Mouse (Mus musculus) liver, embryonic 16.5 days (tissue): Measurements from ENCODE around the gene Hmcn1. TPM values are rescaled to one million over a fixed set of nuclear protein-coding genes. Genes with fewer than 3 reads are reported as not detected.

ENCODE experiments used
- ATAC-seq: fragments of 200-750 bp; cut with Nextera tagmentation; 2 replicates; pipeline ENCODE4 v1.8.0; 2017; ENCODE audit warnings: low read depth, mild to moderate bottlenecking, moderate number of reproducible peaks, moderate library complexity
- H3K27ac ChIP-seq: fragments of 300-500 bp; sonication (generic); 2 replicates; pipeline ENCODE4 v1.5.1; 2014; ENCODE audit warnings: mild to moderate bottlenecking, low read length
- H3K27me3 ChIP-seq: fragments of 300-500 bp; sonication (generic); 2 replicates; pipeline ENCODE4 v1.6.1; 2014; ENCODE audit warnings: low read depth, low read length, mixed read lengths; ENCODE audit not compliant: control insufficient read depth, insufficient read depth
- H3K36me3 ChIP-seq: fragments of 300-500 bp; sonication (generic); 2 replicates; pipeline ENCODE4 v1.6.1; 2014; ENCODE audit warnings: mild to moderate bottlenecking; ENCODE audit not compliant: control insufficient read depth, insufficient read depth
- H3K4me1 ChIP-seq: fragments of 300-500 bp; sonication (generic); 2 replicates; pipeline ENCODE4 v1.6.1; 2014; ENCODE audit warnings: low read depth, low read length, mixed read lengths; ENCODE audit not compliant: control insufficient read depth
- H3K4me2 ChIP-seq: fragments of 300-500 bp; sonication (generic); 2 replicates; pipeline ENCODE4 v1.6.1; 2014; ENCODE audit warnings: low read depth, low read length, mixed read lengths
- H3K4me3 ChIP-seq: fragments of 300-500 bp; sonication (generic); 2 replicates; pipeline ENCODE4 v1.5.1; 2014; ENCODE audit warnings: low read depth, mild to moderate bottlenecking, low read length
- H3K9ac ChIP-seq: fragments of 300-500 bp; sonication (generic); 2 replicates; pipeline ENCODE4 v1.6.1; 2014; ENCODE audit warnings: low read depth, low read length
- H3K9me3 ChIP-seq: fragments of 300-500 bp; sonication (generic); replicated peaks from 2 replicates; pipeline ENCODE4 v1.6.1; 2016; ENCODE audit warnings: low read length; ENCODE audit not compliant: control insufficient read depth
- WGBS: fragments of 180-500 bp; shearing (Covaris S2); extraction: QIAGEN DNeasy Blood & Tissue Kit; methylation state at CpG from one replicate; pipeline ENCODE4 v1.1.7; 2014; ENCODE audit not compliant: insufficient replicate concordance; 5-methylcytosine and 5-hydroxymethylcytosine counted together
- polyA plus RNA-seq: library from polyadenylated mRNA; unstranded; fragments of >200 nt; fragmentation: Nextera tagmentation; extraction: Ambion mirVana; gene quantifications from 2 replicates; pipeline ENCODE4 v1.2.1, GENCODE M21; 2015

Gene Hmcn1
- polyA plus RNA-seq, 1 experiment from 2014 or later, result 2.0 TPM

DNA sequence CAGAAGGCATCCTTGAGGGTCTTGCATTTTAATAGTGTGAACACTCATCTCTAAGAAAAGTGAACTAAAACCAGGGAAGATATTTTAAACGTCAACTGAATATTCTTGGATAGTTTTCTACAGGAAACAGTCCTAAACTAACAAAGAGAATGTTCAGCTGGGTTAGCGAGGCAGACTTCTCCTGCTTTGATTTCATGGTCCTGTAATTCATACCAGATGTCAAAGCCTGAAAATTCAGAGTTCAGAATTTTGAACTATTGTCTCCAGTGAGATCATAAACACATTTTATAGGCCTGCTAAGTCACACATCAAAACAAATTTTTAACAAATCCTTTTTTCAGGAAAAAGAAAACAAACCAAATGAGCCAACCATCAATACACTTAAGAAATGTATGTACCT, 223.4 kb downstream of the Hmcn1 start:
- Histone ChIP-seq H3K27me3 (no peaks in the 10 kb centered on the region), H3K4me3 (no peak overlapping the region), H3K27ac (no peak overlapping the region), H3K4me1 (no peaks in the 10 kb centered on the region), H3K9ac (no peak overlapping the region), H3K36me3 (no peaks in the 10 kb centered on the region), H3K9me3 (no peaks in the 10 kb centered on the region), H3K4me2 (no peak overlapping the region)
- 47% methylated on average over 2 of the region's 2 CpGs for WGBS
- no peak for ATAC-seq

DNA sequence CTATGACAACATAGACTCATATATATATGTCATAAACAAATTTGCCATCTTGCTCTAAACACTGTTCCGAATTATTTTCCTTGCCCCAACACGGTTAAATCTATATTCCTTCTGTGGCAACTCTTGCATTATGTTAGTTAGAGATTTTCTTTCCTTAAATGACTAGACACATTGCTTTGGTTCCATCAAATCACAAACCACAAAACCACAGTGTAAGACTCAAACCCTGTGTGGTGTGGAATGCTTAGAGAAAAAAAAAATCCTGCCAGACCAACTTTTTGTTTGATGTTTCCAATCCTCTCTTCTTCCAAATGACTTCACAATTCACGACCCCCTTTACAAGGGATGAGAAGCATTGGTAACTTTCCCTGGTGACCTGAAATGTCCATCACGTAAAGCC, 231.6 kb downstream of the Hmcn1 start:
- Histone ChIP-seq H3K27me3 (no peaks in the 10 kb centered on the region), H3K4me3 (no peak overlapping the region), H3K36me3 (no peaks in the 10 kb centered on the region), H3K9me3 (no peaks in the 10 kb centered on the region), H3K4me2 (no peak overlapping the region), H3K27ac (no peak overlapping the region), H3K9ac (no peak overlapping the region), H3K4me1 (no peaks in the 10 kb centered on the region)
- ATAC-seq, result no peak
- WGBS, result 37% methylated on average over 4 of the region's 4 CpGs

DNA sequence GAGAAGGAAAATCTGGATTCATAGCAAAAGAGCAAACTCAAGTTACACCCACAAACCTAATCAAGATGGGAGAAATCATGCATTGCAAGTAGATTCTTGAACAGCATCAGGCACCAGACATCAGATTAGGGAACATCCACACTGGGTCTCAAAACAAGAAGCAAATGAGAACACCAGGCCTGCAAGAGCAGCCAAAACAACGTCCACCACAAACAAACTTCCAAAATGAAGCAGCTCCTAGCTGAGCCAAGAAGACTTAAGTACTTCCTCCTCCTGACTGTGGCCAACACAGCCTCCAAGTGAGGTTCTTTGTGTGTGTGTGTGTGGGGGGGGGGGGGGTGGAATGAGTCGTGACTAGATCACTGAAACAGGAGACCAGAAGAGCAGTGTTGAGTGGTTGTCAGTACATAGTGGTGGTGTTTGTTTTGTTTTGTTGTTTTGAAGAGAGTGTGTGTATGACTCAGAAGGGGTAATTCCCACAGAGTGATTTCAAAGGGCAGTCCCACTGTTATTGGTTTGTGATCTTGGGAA, 232.4 kb downstream of the Hmcn1 start:
- WGBS, result 7% methylated on average over 2 of the region's 2 CpGs
- Histone ChIP-seq H3K27me3 (no peaks in the 10 kb centered on the region), H3K36me3 (no peaks in the 10 kb centered on the region), H3K4me2 (no peak overlapping the region), H3K4me1 (no peaks in the 10 kb centered on the region), H3K9me3 (no peaks in the 10 kb centered on the region), H3K9ac (no peak overlapping the region), H3K4me3 (no peak overlapping the region), H3K27ac (no peak overlapping the region)
- ATAC-seq, result no peak

DNA sequence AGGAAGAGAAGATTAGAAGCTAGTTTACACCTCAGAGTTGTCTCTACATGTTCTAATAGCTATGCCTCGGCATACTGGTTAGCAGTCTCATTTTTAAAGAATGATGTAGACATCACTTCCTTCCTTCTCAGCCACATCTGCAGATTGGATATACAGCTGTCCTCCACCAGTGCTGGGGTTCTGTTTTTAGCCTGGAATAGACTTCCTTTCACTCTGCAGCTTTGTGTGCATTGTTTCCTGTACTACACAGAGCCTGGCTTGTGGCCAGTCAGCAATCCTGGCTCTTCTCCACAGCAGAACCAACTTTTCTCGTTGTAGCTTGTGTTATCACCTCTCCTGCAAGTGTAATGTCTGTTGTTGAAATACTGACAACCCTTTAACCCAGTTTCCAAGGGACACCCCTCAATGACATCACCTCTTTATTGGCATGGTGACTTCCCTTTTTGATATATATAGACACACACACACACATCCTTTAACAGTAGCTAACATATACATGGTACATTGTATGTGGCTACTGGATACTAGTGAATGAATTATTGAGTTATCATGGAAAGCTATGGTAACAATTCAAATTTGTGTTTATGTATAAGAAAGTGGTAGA, 233.7 kb downstream of the Hmcn1 start:
- Histone ChIP-seq H3K27me3 (no peaks in the 10 kb centered on the region), H3K9ac (no peak overlapping the region)
- peak; percentile 54 for ATAC-seq

DNA sequence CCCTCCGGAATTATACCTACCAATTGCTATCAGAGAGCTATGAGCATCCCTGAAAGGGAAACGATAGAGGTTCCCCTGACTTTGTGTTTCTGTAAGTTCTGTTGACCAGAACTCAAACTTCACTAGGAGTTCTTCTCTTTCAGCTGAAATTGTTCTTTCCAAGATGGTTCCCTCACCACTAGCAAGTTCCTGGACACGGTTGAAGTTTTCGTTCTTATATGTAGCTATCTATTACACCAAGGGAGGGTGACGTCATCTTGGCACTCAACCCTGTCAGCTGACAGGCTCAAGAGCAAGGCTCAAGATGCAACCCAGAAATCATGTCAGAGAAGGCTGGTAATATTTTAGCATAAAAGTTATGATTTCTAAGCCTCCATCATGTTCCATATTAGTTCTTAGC, 239.3 kb downstream of the Hmcn1 start:
- H3K27me3 ChIP-seq, result no peaks in the 10 kb centered on the region
- H3K4me3 ChIP-seq, result no peak overlapping the region
- H3K4me2 ChIP-seq, result no peak overlapping the region
- no peak overlapping the region for H3K9ac ChIP-seq
- H3K9me3 ChIP-seq, result no peaks in the 10 kb centered on the region
- H3K4me1 ChIP-seq, result no peaks in the 10 kb centered on the region
- no peak for ATAC-seq
- 76% methylated on average over 5 of the region's 5 CpGs for WGBS
- no peaks in the 10 kb centered on the region for H3K36me3 ChIP-seq
- H3K27ac ChIP-seq, result no peak overlapping the region

More for the DNA sequence above, 233.7 kb downstream of the Hmcn1 start:
- WGBS, result 8% methylated on average over 2 of the region's 2 CpGs
- no peaks in the 10 kb centered on the region for H3K9me3 ChIP-seq
- H3K4me1 ChIP-seq, result no peaks in the 10 kb centered on the region
- no peaks in the 10 kb centered on the region for H3K36me3 ChIP-seq
- H3K4me3 ChIP-seq, result no peak overlapping the region
- no peak overlapping the region for H3K4me2 ChIP-seq
- no peak overlapping the region for H3K27ac ChIP-seq

DNA sequence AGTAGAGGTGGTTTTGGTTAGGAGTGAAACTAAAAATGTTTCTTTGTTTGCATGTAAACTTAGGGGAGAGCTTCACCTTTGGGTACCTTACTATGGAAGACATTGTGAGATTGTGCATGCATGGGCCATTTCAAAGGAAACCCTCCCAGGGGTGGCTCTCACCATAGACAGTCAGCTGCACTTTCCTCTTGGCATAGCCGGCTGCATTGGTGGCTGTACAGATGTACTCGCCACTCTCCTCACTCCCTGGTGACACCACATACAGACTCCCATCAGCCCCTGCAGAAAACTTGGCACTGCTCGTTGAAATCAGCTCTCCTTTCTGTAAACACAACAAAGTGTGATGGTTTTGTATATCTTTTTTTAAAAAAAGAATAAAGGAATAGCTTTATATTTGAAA, 244.5 kb downstream of the Hmcn1 start:
- H3K27me3 ChIP-seq, result no peaks in the 10 kb centered on the region
- 76% methylated on average over 3 of the region's 3 CpGs for WGBS
- ATAC-seq, result no peak
- no peaks in the 10 kb centered on the region for H3K9me3 ChIP-seq
- no peaks in the 10 kb centered on the region for H3K36me3 ChIP-seq
- no peaks in the 10 kb centered on the region for H3K4me1 ChIP-seq
- no peak overlapping the region for H3K27ac ChIP-seq
- H3K9ac ChIP-seq, result no peak overlapping the region
- H3K4me3 ChIP-seq, result no peak overlapping the region
- H3K4me2 ChIP-seq, result no peak overlapping the region

DNA sequence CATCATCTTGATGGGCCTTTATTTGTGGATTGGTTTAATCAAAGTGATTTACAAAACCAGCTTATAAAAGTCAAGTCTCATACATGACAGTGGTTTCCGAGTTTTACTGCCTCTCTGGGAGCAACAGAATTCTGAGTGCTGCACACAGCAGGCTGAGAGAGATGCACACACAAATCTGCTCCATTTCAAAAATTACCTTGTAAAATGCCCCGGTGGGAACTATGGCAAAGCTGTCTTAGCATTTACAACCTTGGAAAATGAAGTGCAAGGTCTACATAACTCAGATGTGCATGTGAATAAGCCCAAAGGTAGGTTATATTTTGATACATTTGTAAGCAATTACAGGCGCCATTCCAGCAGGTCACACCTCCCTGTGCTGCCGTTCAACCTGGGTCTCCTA, 245.5 kb downstream of the Hmcn1 start:
- no peak for ATAC-seq

DNA sequence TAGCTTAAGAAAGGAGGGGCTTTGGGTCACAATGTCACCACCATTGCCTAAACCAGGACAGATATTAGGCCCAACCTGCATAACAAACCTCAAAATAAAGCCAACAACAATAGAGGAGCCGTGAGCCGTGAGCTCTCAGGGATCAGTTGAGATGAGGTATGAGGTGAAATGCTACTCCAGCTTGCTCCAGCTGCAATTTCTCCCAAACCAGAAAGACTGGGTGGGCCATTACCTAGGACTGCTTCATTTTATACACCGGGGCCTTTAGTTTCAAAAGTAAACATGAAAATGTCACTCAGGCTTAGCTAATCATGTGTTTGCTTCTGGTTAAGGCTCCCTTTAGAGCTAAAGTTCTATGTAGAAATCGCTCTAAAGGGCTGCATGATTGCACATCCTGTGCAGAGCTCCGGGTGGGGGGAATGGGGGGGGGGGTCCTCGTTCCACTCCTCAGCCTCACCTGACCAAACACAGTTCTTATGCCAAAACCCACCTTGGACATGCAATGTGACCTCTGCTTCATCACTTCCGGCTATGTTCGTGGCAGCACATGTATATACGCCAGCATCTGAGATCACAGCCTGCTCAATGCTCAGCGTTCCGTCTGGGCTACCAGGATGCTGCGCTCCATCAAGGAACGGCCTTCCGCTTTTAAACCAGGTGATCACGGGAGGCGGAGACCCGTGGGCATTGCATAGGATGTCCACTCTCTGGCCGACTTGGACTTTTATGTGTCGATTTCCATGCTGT, 250.0 kb downstream of the Hmcn1 start:
- H3K4me3 ChIP-seq, result no peak overlapping the region
- no peaks in the 10 kb centered on the region for H3K36me3 ChIP-seq
- no peak overlapping the region for H3K9ac ChIP-seq
- no peaks in the 10 kb centered on the region for H3K4me1 ChIP-seq
- H3K9me3 ChIP-seq, result no peaks in the 10 kb centered on the region
- no peak overlapping the region for H3K4me2 ChIP-seq
- no peak for ATAC-seq
- H3K27me3 ChIP-seq, result no peaks in the 10 kb centered on the region
- 70% methylated on average over 19 of the region's 19 CpGs for WGBS
- no peak overlapping the region for H3K27ac ChIP-seq

More for the DNA sequence above, 245.5 kb downstream of the Hmcn1 start:
- Histone ChIP-seq H3K4me1 (no peaks in the 10 kb centered on the region), H3K4me3 (no peak overlapping the region), H3K27me3 (no peaks in the 10 kb centered on the region), H3K27ac (no peak overlapping the region), H3K9me3 (no peaks in the 10 kb centered on the region), H3K36me3 (no peaks in the 10 kb centered on the region), H3K4me2 (no peak overlapping the region), H3K9ac (no peak overlapping the region)
- 55% methylated on average over 4 of the region's 4 CpGs for WGBS

DNA sequence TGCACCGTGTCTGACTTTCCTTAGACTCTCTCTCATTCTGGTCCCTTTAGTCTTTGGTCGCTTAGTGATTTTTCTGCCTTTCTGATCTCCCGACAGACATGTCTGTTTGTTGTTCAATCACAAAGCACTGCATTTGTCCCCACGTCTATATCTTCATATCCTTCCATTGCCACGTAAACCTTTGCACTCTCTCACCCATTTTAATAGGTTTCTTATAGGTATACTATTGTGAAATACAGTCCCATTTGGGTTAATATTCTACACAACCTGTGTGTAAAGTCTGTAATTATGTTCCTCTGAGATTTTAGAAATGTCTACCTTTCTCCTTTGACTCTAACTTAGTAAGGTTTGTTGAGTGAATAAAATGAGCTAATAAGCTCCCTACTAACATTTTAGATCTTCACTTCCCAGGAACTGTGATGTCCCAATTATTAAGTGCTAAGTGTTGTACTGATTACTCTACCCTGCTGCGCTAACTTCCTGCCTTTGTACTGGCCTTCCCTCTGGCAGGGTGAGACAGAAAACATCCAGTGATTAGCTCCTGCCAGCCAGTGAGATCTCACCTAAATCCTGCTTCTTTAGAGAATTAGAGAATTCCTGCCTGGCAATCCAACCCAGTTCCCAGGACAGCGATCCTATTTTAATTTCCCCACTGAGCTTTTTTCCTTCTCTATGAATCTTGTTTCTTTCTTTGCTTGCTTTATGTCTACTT, 250.7 kb downstream of the Hmcn1 start:
- ATAC-seq, result no peak
- no peak overlapping the region for H3K4me2 ChIP-seq
- no peak overlapping the region for H3K27ac ChIP-seq
- no peaks in the 10 kb centered on the region for H3K36me3 ChIP-seq
- H3K27me3 ChIP-seq, result no peaks in the 10 kb centered on the region
- H3K9me3 ChIP-seq, result no peaks in the 10 kb centered on the region
- H3K4me1 ChIP-seq, result no peaks in the 10 kb centered on the region
- WGBS, result 58% methylated on average over 7 of the region's 7 CpGs
- H3K9ac ChIP-seq, result no peak overlapping the region
- no peak overlapping the region for H3K4me3 ChIP-seq
